In genomic region chr2:7115801-7116200, GRCm38 (mm10) we compare ENCODE assay signal across 16 mouse cellular contexts.
DNase-seq lines count a peak whose midpoint lies in the region; ATAC-seq and TF ChIP-seq lines count a peak whose summit lies in the region.
"Had no signal": no experiment of that assay in that cellular context is flagged by ENCODE, and none has a peak within 500 bp of the region (broad histone marks: within the 10 kb centered on the region; RNA-seq: fewer than 3 reads in every experiment).

No protein-coding gene starts in this region.

- ATAC-seq in hindbrain, embryonic 12.5 days (ENCODE audit: low FRiP score): peak; percentile 82
- no peak for ATAC-seq in hindbrain, embryonic 16.5 days
- no peak for ATAC-seq in midbrain, embryonic 15.5 days (replicated peaks)
- peak; percentile 46; the same call in 1 of the 2 replicates for ATAC-seq in neural tube, embryonic 14.5 days (ENCODE audit: low read depth)
- ATAC-seq in liver, embryonic 11.5 days (replicated peaks; ENCODE audit: low FRiP score): no peak
- ATAC-seq: CD4-positive, CD25-positive, alpha-beta regulatory T cell, adult 4 months; forebrain, postnatal 0 days had no signal

- no peak for TF ChIP-seq POLR2A in cortical plate, adult 2 months (IDR thresholded peaks at IDR 0.05; ENCODE audit: extremely low read depth, insufficient read depth, low read length)

- H3K9me3 ChIP-seq in hindbrain, embryonic 12.5 days (replicated peaks): no peaks in the 10 kb centered on the region
- H3K9me3 ChIP-seq in hindbrain, embryonic 16.5 days (ENCODE audit: control insufficient read depth, low read length): no peaks in the 10 kb centered on the region
- H3K9me3 ChIP-seq in midbrain, embryonic 10.5 days (replicated peaks): no peaks in the 10 kb centered on the region
- H3K9me3 ChIP-seq in midbrain, embryonic 15.5 days: no peaks in the 10 kb centered on the region
- H3K9me3 ChIP-seq in neural tube, embryonic 14.5 days (ENCODE audit: control insufficient read depth, low read length): no peaks in the 10 kb centered on the region
- no peaks in the 10 kb centered on the region for H3K9me3 ChIP-seq in liver, embryonic 11.5 days (ENCODE audit: control insufficient read depth, low read length)
- H3K9me3 ChIP-seq: embryonic facial prominence, embryonic 13.5 days; limb, embryonic 15.5 days had no signal

- H3K27ac ChIP-seq in hindbrain, embryonic 12.5 days: no peak overlapping the region
- no peak overlapping the region for H3K27ac ChIP-seq in hindbrain, embryonic 16.5 days (ENCODE audit: low read depth, low read length)
- H3K27ac ChIP-seq in midbrain, embryonic 10.5 days (replicated peaks): peak overlapping the region; percentile 49; the same call in 1 of the 2 replicates
- H3K27ac ChIP-seq in midbrain, embryonic 15.5 days: no peak overlapping the region
- 0 out of 2 replicates have a peak overlapping the region, but pooled peaks have one; percentile 55 for H3K27ac ChIP-seq in cortical plate, adult 2 months (ENCODE audit: insufficient read depth, low read length)
- H3K27ac ChIP-seq in neural tube, embryonic 14.5 days (ENCODE audit: low read depth, low read length): no peak overlapping the region
- no peak overlapping the region for H3K27ac ChIP-seq in liver, embryonic 11.5 days (ENCODE audit: low read depth, low read length)
- H3K27ac ChIP-seq: embryonic facial prominence, embryonic 13.5 days; limb, embryonic 15.5 days had no signal

- H3K36me3 ChIP-seq in hindbrain, embryonic 12.5 days: no peaks in the 10 kb centered on the region
- H3K36me3 ChIP-seq in hindbrain, embryonic 16.5 days (ENCODE audit: control insufficient read depth, insufficient read depth, low read length): no peaks in the 10 kb centered on the region
- no peaks in the 10 kb centered on the region for H3K36me3 ChIP-seq in midbrain, embryonic 10.5 days
- no peaks in the 10 kb centered on the region for H3K36me3 ChIP-seq in midbrain, embryonic 15.5 days (replicated peaks)
- H3K36me3 ChIP-seq in neural tube, embryonic 14.5 days (ENCODE audit: control insufficient read depth, insufficient read depth, low read length): no peaks in the 10 kb centered on the region
- no peaks in the 10 kb centered on the region for H3K36me3 ChIP-seq in liver, embryonic 11.5 days (ENCODE audit: control insufficient read depth, insufficient read depth, low read length)
- H3K36me3 ChIP-seq: embryonic facial prominence, embryonic 13.5 days; limb, embryonic 15.5 days had no signal

- H3K27me3 ChIP-seq in hindbrain, embryonic 12.5 days: no peaks in the 10 kb centered on the region
- H3K27me3 ChIP-seq in hindbrain, embryonic 16.5 days (replicated peaks; ENCODE audit: control insufficient read depth, insufficient read depth, low read length): no peaks in the 10 kb centered on the region
- no peaks in the 10 kb centered on the region for H3K27me3 ChIP-seq in midbrain, embryonic 10.5 days (ENCODE audit: low read depth, poor library complexity, severe bottlenecking)
- no peaks in the 10 kb centered on the region for H3K27me3 ChIP-seq in midbrain, embryonic 15.5 days (replicated peaks)
- H3K27me3 ChIP-seq in neural tube, embryonic 14.5 days (ENCODE audit: control insufficient read depth, insufficient read depth, low read length): no peaks in the 10 kb centered on the region
- no peaks in the 10 kb centered on the region for H3K27me3 ChIP-seq in liver, embryonic 11.5 days (replicated peaks; ENCODE audit: control insufficient read depth, insufficient read depth, low read length)
- H3K27me3 ChIP-seq: embryonic facial prominence, embryonic 13.5 days; limb, embryonic 15.5 days had no signal

- H3K9ac ChIP-seq in hindbrain, embryonic 12.5 days: no peak overlapping the region
- H3K9ac ChIP-seq in hindbrain, embryonic 16.5 days (ENCODE audit: low read depth, low read length): no peak overlapping the region
- H3K9ac ChIP-seq in midbrain, embryonic 15.5 days: no peak overlapping the region
- no peak overlapping the region for H3K9ac ChIP-seq in neural tube, embryonic 14.5 days (replicated peaks; ENCODE audit: low read depth, low read length)
- H3K9ac ChIP-seq in liver, embryonic 11.5 days (ENCODE audit: low read depth, low read length): no peak overlapping the region
- H3K9ac ChIP-seq: embryonic facial prominence, embryonic 13.5 days; forebrain, postnatal 0 days; limb, embryonic 15.5 days had no signal

- no peak overlapping the region for H3K4me2 ChIP-seq in hindbrain, embryonic 12.5 days (replicated peaks)
- H3K4me2 ChIP-seq in hindbrain, embryonic 16.5 days (ENCODE audit: low read length): no peak overlapping the region
- no peak overlapping the region for H3K4me2 ChIP-seq in midbrain, embryonic 15.5 days
- no peak overlapping the region for H3K4me2 ChIP-seq in neural tube, embryonic 14.5 days (ENCODE audit: low read depth, low read length)
- H3K4me2 ChIP-seq in liver, embryonic 11.5 days: no peak overlapping the region
- H3K4me2 ChIP-seq: embryonic facial prominence, embryonic 13.5 days; limb, embryonic 15.5 days had no signal

- peaks cover 13% of the 10 kb centered on the region for H3K4me1 ChIP-seq in hindbrain, embryonic 12.5 days
- H3K4me1 ChIP-seq in hindbrain, embryonic 16.5 days (ENCODE audit: control insufficient read depth, insufficient read depth, low read depth, low read length): peaks cover 2% of the 10 kb centered on the region; the same call in 1 of the 2 replicates
- H3K4me1 ChIP-seq in midbrain, embryonic 10.5 days: peaks cover 37% of the 10 kb centered on the region
- peaks cover 4% of the 10 kb centered on the region; the same call in 1 of the 2 replicates for H3K4me1 ChIP-seq in midbrain, embryonic 15.5 days
- peaks cover 11% of the 10 kb centered on the region for H3K4me1 ChIP-seq in cortical plate, adult 2 months (ENCODE audit: control insufficient read depth, insufficient read depth, low read length)
- H3K4me1 ChIP-seq in neural tube, embryonic 14.5 days (ENCODE audit: control insufficient read depth, insufficient read depth, low read length): no peaks in the 10 kb centered on the region
- H3K4me1 ChIP-seq in liver, embryonic 11.5 days (replicated peaks; ENCODE audit: control insufficient read depth, insufficient read depth, low read length): no peaks in the 10 kb centered on the region
- H3K4me1 ChIP-seq: limb, embryonic 15.5 days had no signal

- DNase-seq in midbrain, embryonic 10.5 days (ENCODE audit: low spot score): no peak
- DNase-seq in liver, embryonic 11.5 days (ENCODE audit: low spot score): no peak
- no peak for DNase-seq in adrenal gland, postnatal 10 days
- DNase-seq: cerebellum, adult 18-20 months; forebrain, postnatal 0 days; kidney, adult 11 months; layer of hippocampus, postnatal 36 days; thymus, adult 18-20 months had no signal

- 12% methylated on average over 2 of the region's 2 CpGs for WGBS in hindbrain, embryonic 12.5 days
- 18% methylated on average over 2 of the region's 2 CpGs for WGBS in hindbrain, embryonic 16.5 days
- 21% methylated on average over 2 of the region's 2 CpGs for WGBS in midbrain, embryonic 10.5 days
- 19% methylated on average over 2 of the region's 2 CpGs for WGBS in midbrain, embryonic 15.5 days
- WGBS in neural tube, embryonic 14.5 days: 10% methylated on average over 2 of the region's 2 CpGs
- WGBS in liver, embryonic 11.5 days: 50% methylated on average over 2 of the region's 2 CpGs

- no peak for TF ChIP-seq CTCF in cortical plate, adult 2 months (IDR thresholded peaks at IDR 0.05; ENCODE audit: extremely low read depth, insufficient read depth, low read length)

- H3K4me3 ChIP-seq in hindbrain, embryonic 12.5 days: no peak overlapping the region
- no peak overlapping the region for H3K4me3 ChIP-seq in hindbrain, embryonic 16.5 days (ENCODE audit: low read length)
- no peak overlapping the region for H3K4me3 ChIP-seq in midbrain, embryonic 10.5 days
- H3K4me3 ChIP-seq in midbrain, embryonic 15.5 days: no peak overlapping the region
- no peak overlapping the region for H3K4me3 ChIP-seq in cortical plate, adult 2 months (ENCODE audit: insufficient read depth, low read length)
- no peak overlapping the region for H3K4me3 ChIP-seq in neural tube, embryonic 14.5 days (ENCODE audit: low read depth, low read length)
- no peak overlapping the region for H3K4me3 ChIP-seq in liver, embryonic 11.5 days (ENCODE audit: low read depth, low read length)
- H3K4me3 ChIP-seq: embryonic facial prominence, embryonic 13.5 days; limb, embryonic 15.5 days had no signal

Comparison
In these comparisons a context has a peak if more than half of its experiments do, and no peak if none do; other contexts are left out.
1. ATAC-seq: peak in hindbrain, embryonic 12.5 days (single experiment) and neural tube, embryonic 14.5 days (single experiment); none in hindbrain, embryonic 16.5 days (single experiment), midbrain, embryonic 15.5 days (single experiment) and liver, embryonic 11.5 days (single experiment).
2. H3K27ac ChIP-seq: peak in midbrain, embryonic 10.5 days (single experiment) and cortical plate, adult 2 months (single experiment); none in hindbrain, embryonic 12.5 days (single experiment), hindbrain, embryonic 16.5 days (single experiment), midbrain, embryonic 15.5 days (single experiment), neural tube, embryonic 14.5 days (single experiment) and liver, embryonic 11.5 days (single experiment).